Mouse (Mus musculus): ENCODE results near the gene Obox6. TPM values are rescaled to one million over a fixed set of nuclear protein-coding genes. Genes with fewer than 3 reads are reported as not detected.

The Obox6 gene
- not detected for polyA plus RNA-seq (2015; fragmentation: Illumina TruSeq; extraction: RNeasy Lipid Tissue Mini Kit (QIAGEN cat#74804); ENCODE audit: insufficient read depth, low replicate concordance)

DNA sequence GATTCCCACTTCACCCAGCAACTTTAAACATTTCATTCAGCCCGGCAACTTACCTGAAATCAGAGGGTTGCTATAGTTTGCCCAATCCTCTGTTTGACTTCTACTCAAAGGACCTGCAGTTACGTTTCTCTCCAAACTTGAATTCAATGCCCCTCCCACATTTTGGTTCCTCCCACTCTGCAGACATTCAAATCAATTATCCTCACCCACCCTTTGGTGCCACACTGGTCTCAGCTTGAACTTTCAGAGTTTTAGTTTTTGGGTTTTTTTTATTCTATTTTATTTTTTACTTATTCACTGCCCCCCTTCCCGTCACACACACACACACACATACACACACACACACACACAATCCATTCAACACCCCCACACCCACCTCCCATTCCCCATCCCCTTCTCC, at the start of gene Obox6:
Gene Obox6 (minus strand): TSS at position 101 of the 400 bp plus-strand sequence.

DNA sequence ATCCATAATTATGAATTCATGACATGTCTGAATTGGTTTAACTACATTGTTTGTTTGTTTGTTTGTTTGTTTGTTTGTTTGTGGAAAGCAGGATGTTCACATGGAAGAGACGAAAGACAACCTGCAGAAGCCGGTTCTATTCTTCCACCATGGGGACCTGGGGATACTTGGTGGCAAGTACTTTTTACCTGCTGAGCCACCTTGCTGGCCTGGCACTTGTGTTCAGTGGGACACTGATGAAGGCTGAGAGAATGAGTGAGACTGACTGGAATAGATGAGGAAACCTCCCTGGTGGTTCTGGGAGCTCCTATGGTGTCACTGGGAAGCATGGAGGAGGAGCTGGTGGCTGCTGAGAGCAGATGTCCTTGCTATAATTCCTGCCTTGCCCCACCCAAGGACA, 42.8 kb upstream of the Obox6 start, which contains the start of gene Crxos:
Gene Crxos (plus strand): TSS at position 301 of the 400 bp plus-strand sequence.

DNA sequence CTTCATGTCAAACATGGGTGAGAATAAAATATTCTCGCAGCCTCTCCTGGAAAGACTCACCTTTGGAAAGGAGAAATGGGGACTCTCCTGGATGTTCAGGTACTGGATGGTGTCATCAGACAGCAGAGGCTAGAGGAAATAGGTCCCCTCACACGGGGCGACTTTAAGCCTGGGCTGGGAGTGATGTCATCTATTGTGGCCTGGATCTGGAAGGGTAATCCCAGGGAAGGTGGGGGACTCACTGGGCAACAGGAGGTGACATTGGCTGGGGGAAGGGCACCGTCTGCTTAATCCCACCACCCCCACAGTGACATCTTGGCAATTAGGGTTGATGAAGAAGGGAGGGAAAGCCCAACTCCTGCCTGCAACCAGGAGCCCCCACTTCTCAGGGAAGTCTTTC, 40.3 kb upstream of the Obox6 start, which contains the start of gene Crx:
Gene Crx (minus strand): TSS at position 213 of the 400 bp plus-strand sequence.

Other genes with a start within 250 kb of the Obox6 start
- gene Obox3, start 199.8 kb downstream of the Obox6 start, polyA plus RNA-seq (2015; fragmentation: Illumina TruSeq; extraction: RNeasy Lipid Tissue Mini Kit (QIAGEN cat#74804); ENCODE audit: insufficient read depth, low replicate concordance) = not detected
- gene Obox5, start 89.5 kb downstream of the Obox6 start, polyA plus RNA-seq (2015; fragmentation: Illumina TruSeq; extraction: RNeasy Lipid Tissue Mini Kit (QIAGEN cat#74804); ENCODE audit: insufficient read depth, low replicate concordance) = not detected
- not detected for gene Crx, start 40.3 kb upstream of the Obox6 start, polyA plus RNA-seq (2015; fragmentation: Illumina TruSeq; extraction: RNeasy Lipid Tissue Mini Kit (QIAGEN cat#74804); ENCODE audit: insufficient read depth, low replicate concordance)
- not detected for gene Crxos, start 42.9 kb upstream of the Obox6 start, polyA plus RNA-seq (2015; fragmentation: Illumina TruSeq; extraction: RNeasy Lipid Tissue Mini Kit (QIAGEN cat#74804); ENCODE audit: insufficient read depth, low replicate concordance)
- 170 TPM for gene Selenow, start 82.7 kb upstream of the Obox6 start, polyA plus RNA-seq (2015; fragmentation: Illumina TruSeq; extraction: RNeasy Lipid Tissue Mini Kit (QIAGEN cat#74804); ENCODE audit: insufficient read depth, low replicate concordance)
- 99.8 TPM for gene Nop53, start 106.4 kb upstream of the Obox6 start, polyA plus RNA-seq (2015; fragmentation: Illumina TruSeq; extraction: RNeasy Lipid Tissue Mini Kit (QIAGEN cat#74804); ENCODE audit: insufficient read depth, low replicate concordance)
- 13.3 TPM for gene Ehd2, start 127.9 kb upstream of the Obox6 start, polyA plus RNA-seq (2015; fragmentation: Illumina TruSeq; extraction: RNeasy Lipid Tissue Mini Kit (QIAGEN cat#74804); ENCODE audit: insufficient read depth, low replicate concordance)
- 7.6 TPM for gene Bicra, start 208.2 kb upstream of the Obox6 start, polyA plus RNA-seq (2015; fragmentation: Illumina TruSeq; extraction: RNeasy Lipid Tissue Mini Kit (QIAGEN cat#74804); ENCODE audit: insufficient read depth, low replicate concordance)
- gene Zfp541, start 222.1 kb upstream of the Obox6 start, polyA plus RNA-seq (2015; fragmentation: Illumina TruSeq; extraction: RNeasy Lipid Tissue Mini Kit (QIAGEN cat#74804); ENCODE audit: insufficient read depth, low replicate concordance) = not detected